ENCODE assay signal across 8 mouse cellular contexts in genomic region chr9:54764561-54765217, GRCm38 (mm10). TPM values are rescaled to one million over a fixed set of nuclear protein-coding genes. Genes with fewer than 3 reads are reported as not detected.
DNase-seq lines count a peak whose midpoint lies in the region; ATAC-seq and TF ChIP-seq lines count a peak whose summit lies in the region.

TSS of gene Crabp1 (plus strand) at chr9:54764748.

- TF ChIP-seq CTCF in heart, postnatal 0 days (IDR thresholded peaks at IDR 0.05; ENCODE audit: low read depth) = no peak

- DNase-seq in heart, postnatal 0 days (ENCODE audit: low spot score) = no peak
- DNase-seq in heart, adult 18-20 months = no peak
- DNase-seq in WW6 (ENCODE audit: low read depth, low spot score) = peak; percentile 29
- peak; percentile 82 for DNase-seq in embryonic facial prominence, embryonic 14.5 days (ENCODE audit: low spot score)
- DNase-seq in limb, embryonic 14.5 days (ENCODE audit: low spot score) = peak; percentile 70
- DNase-seq in gastrocnemius, postnatal 36 days = no peak

- peak within 1 kb of the TSS; percentile 49 for H3K4me2 ChIP-seq in heart, postnatal 0 days (ENCODE audit: low read depth, low read length)
- peak within 1 kb of the TSS; percentile 85 for H3K4me2 ChIP-seq in embryonic facial prominence, embryonic 14.5 days (ENCODE audit: low read depth, low read length)
- H3K4me2 ChIP-seq in limb, embryonic 14.5 days (replicated peaks; ENCODE audit: low read depth, low read length, severe bottlenecking) = peak within 1 kb of the TSS; percentile 94
- peak within 1 kb of the TSS; percentile 73 for H3K4me2 ChIP-seq in stomach, embryonic 16.5 days (ENCODE audit: low read depth, low read length)

- no peak for TF ChIP-seq EP300 in heart, postnatal 0 days (IDR thresholded peaks at IDR 0.05; ENCODE audit: low read depth)

- no peaks in the 10 kb centered on the region for H3K9me3 ChIP-seq in heart, postnatal 0 days (replicated peaks; ENCODE audit: control insufficient read depth, low read length)
- no peaks in the 10 kb centered on the region for H3K9me3 ChIP-seq in embryonic facial prominence, embryonic 14.5 days (ENCODE audit: control insufficient read depth, low read length)
- H3K9me3 ChIP-seq in limb, embryonic 14.5 days (ENCODE audit: control insufficient read depth, low read length) = no peaks in the 10 kb centered on the region
- H3K9me3 ChIP-seq in stomach, embryonic 16.5 days (replicated peaks; ENCODE audit: control insufficient read depth, low read length) = no peaks in the 10 kb centered on the region

- 0 out of 2 replicates have a peak, but pooled peaks have one; percentile 54 for TF ChIP-seq POLR2A in limb, embryonic 14.5 days (IDR thresholded peaks at IDR 0.05; ENCODE audit: borderline replicate concordance, extremely low read depth, insufficient read depth, insufficient read length)

- intact Hi-C loops in gastrocnemius, postnatal 36 days (cut with DNase I) = no loop called here

- H3K36me3 ChIP-seq in heart, postnatal 0 days (replicated peaks; ENCODE audit: control insufficient read depth, insufficient read depth, low read length) = no peaks in the 10 kb centered on the region
- H3K36me3 ChIP-seq in embryonic facial prominence, embryonic 14.5 days (ENCODE audit: control insufficient read depth, insufficient read depth, low read length) = peaks cover 4% of the 10 kb centered on the region; the same call in 1 of the 2 replicates
- peaks cover 11% of the 10 kb centered on the region; the same call in 1 of the 2 replicates for H3K36me3 ChIP-seq in limb, embryonic 14.5 days (ENCODE audit: control insufficient read depth, insufficient read depth, low read length)
- no peaks in the 10 kb centered on the region for H3K36me3 ChIP-seq in stomach, embryonic 16.5 days (ENCODE audit: control insufficient read depth, insufficient read depth, low read length)

- no peak within 1 kb of the TSS for H3K9ac ChIP-seq in heart, postnatal 0 days (replicated peaks; ENCODE audit: low read depth, low read length)
- peak within 1 kb of the TSS; percentile 66 for H3K9ac ChIP-seq in embryonic facial prominence, embryonic 14.5 days (ENCODE audit: low read depth, low read length)
- peak within 1 kb of the TSS; percentile 61 for H3K9ac ChIP-seq in limb, embryonic 14.5 days (ENCODE audit: low read depth, low read length, severe bottlenecking)
- H3K9ac ChIP-seq in stomach, embryonic 16.5 days (ENCODE audit: low read length) = peak within 1 kb of the TSS; percentile 38

- WGBS in heart, postnatal 0 days = 1% methylated on average over 33 of the region's 45 CpGs
- WGBS in embryonic facial prominence, embryonic 14.5 days = under 1% methylated on average over 22 of the region's 45 CpGs
- under 1% methylated on average over 34 of the region's 45 CpGs for WGBS in limb, embryonic 14.5 days
- WGBS in stomach, embryonic 16.5 days = 1% methylated on average over 39 of the region's 45 CpGs

- peak; percentile 14; the same call in 1 of the 2 replicates for ATAC-seq in heart, postnatal 0 days (ENCODE audit: insufficient read depth, low read depth)
- peak; percentile 81 for ATAC-seq in embryonic facial prominence, embryonic 14.5 days (ENCODE audit: low read depth)
- ATAC-seq in limb, embryonic 14.5 days (ENCODE audit: low FRiP score, low read depth) = peak; percentile 83
- no peak; the same call in 1 of the 2 replicates for ATAC-seq in stomach, embryonic 16.5 days (ENCODE audit: insufficient read depth, low FRiP score)
- ATAC-seq in activated CD4-positive, CD25-positive, alpha-beta regulatory T cell, adult 4 months = no peak

- H3K27ac ChIP-seq in heart, postnatal 0 days (ENCODE audit: low read depth) = no peak within 1 kb of the TSS
- H3K27ac ChIP-seq in embryonic facial prominence, embryonic 14.5 days (replicated peaks; ENCODE audit: low read depth, low read length) = no peak within 1 kb of the TSS; the same call in 1 of the 2 replicates
- H3K27ac ChIP-seq in limb, embryonic 14.5 days (replicated peaks; ENCODE audit: low read depth, low read length) = peak within 1 kb of the TSS; percentile 20; the same call in 1 of the 2 replicates
- no peak within 1 kb of the TSS for H3K27ac ChIP-seq in stomach, embryonic 16.5 days (ENCODE audit: low read length)

- H3K27me3 ChIP-seq in heart, postnatal 0 days (ENCODE audit: control insufficient read depth, insufficient read depth, low read length) = peaks cover 80% of the 10 kb centered on the region
- H3K27me3 ChIP-seq in embryonic facial prominence, embryonic 14.5 days (replicated peaks; ENCODE audit: control insufficient read depth, insufficient read depth, low read length) = peaks cover 21% of the 10 kb centered on the region; the same call in 1 of the 2 replicates
- peaks cover 9% of the 10 kb centered on the region; the same call in 1 of the 2 replicates for H3K27me3 ChIP-seq in limb, embryonic 14.5 days (ENCODE audit: control insufficient read depth, insufficient read depth, low read length)
- peaks cover 45% of the 10 kb centered on the region for H3K27me3 ChIP-seq in stomach, embryonic 16.5 days (ENCODE audit: control insufficient read depth, insufficient read depth, low read length)

- peak within 1 kb of the TSS; percentile 37 for H3K4me3 ChIP-seq in heart, postnatal 0 days (ENCODE audit: low read depth, low read length)
- peak within 1 kb of the TSS; percentile 51 for H3K4me3 ChIP-seq in embryonic facial prominence, embryonic 14.5 days (ENCODE audit: low read depth, low read length)
- peak within 1 kb of the TSS; percentile 58 for H3K4me3 ChIP-seq in limb, embryonic 14.5 days (replicated peaks; ENCODE audit: low read length)
- H3K4me3 ChIP-seq in stomach, embryonic 16.5 days (replicated peaks; ENCODE audit: low read length) = peak within 1 kb of the TSS; percentile 45

- peaks cover 11% of the 10 kb centered on the region; the same call in 1 of the 2 replicates for H3K4me1 ChIP-seq in heart, postnatal 0 days (ENCODE audit: control insufficient read depth, insufficient read depth)
- H3K4me1 ChIP-seq in embryonic facial prominence, embryonic 14.5 days (ENCODE audit: control insufficient read depth, insufficient read depth, low read length) = peaks cover 7% of the 10 kb centered on the region; the same call in 1 of the 2 replicates
- H3K4me1 ChIP-seq in limb, embryonic 14.5 days (ENCODE audit: control insufficient read depth, insufficient read depth, low read length) = peaks cover 13% of the 10 kb centered on the region
- H3K4me1 ChIP-seq in stomach, embryonic 16.5 days (ENCODE audit: control insufficient read depth, insufficient read depth, low read length) = peaks cover 8% of the 10 kb centered on the region

RNA-seq across cellular contexts. Expression of gene Crabp1, which starts in this region (rescaled TPM):
- not detected in 2 replicates for total RNA-seq in heart, postnatal 0 days (2014; rRNA removed; ENCODE audit: low replicate concordance)
- polyA plus RNA-seq in heart, postnatal 0 days (2015; fragmentation: Nextera tagmentation; extraction: Ambion mirVana) = 0.34 and 0.60 TPM in 2 replicates
- not detected for total RNA-seq in heart, adult 18-20 months (2021)
- 389 and 501 TPM in 2 replicates for polyA plus RNA-seq in embryonic facial prominence, embryonic 14.5 days (2014; fragmentation: Nextera tagmentation; extraction: Ambion mirVana)
- 635 and 800 TPM in 2 replicates for polyA plus RNA-seq in limb, embryonic 14.5 days (2012; rRNA removed)
- polyA plus RNA-seq in limb, embryonic 14.5 days (2014; fragmentation: Nextera tagmentation; extraction: Ambion mirVana) = 716 and 755 TPM in 2 replicates
- 34.3 and 43.5 TPM in 2 replicates for polyA plus RNA-seq in stomach, embryonic 16.5 days (2015; fragmentation: Nextera tagmentation; extraction: Ambion mirVana)
- polyA plus RNA-seq in activated CD4-positive, CD25-positive, alpha-beta regulatory T cell, adult 4 months (2017; shearing (Covaris generic)) = not detected
- total RNA-seq in gastrocnemius, postnatal 36 days (2021) = under 1 TPM in 1 of 2 experiments, not detected in 1; 0.79 TPM

Comparison
In these comparisons a context has a peak if more than half of its experiments do, and no peak if none do; other contexts are left out.
1. RNA of gene Crabp1 (polyA plus RNA-seq): 635 to 800 TPM in limb, embryonic 14.5 days, 389 to 501 TPM in embryonic facial prominence, embryonic 14.5 days and 34.3 to 43.5 TPM in stomach, embryonic 16.5 days; 0.34 to 0.60 TPM in heart, postnatal 0 days and not detected in activated CD4-positive, CD25-positive, alpha-beta regulatory T cell, adult 4 months; every median in the first group is over 10 times any median in the second.
2. Peak in ATAC-seq, H3K4me3 ChIP-seq and H3K4me2 ChIP-seq in heart, postnatal 0 days; RNA of the gene not detected or under 1 TPM.
3. ATAC-seq: peak in embryonic facial prominence, embryonic 14.5 days (single experiment) and limb, embryonic 14.5 days (single experiment); none in stomach, embryonic 16.5 days (single experiment) and activated CD4-positive, CD25-positive, alpha-beta regulatory T cell, adult 4 months (single experiment).
4. DNase-seq: peak in WW6 (single experiment), embryonic facial prominence, embryonic 14.5 days (single experiment) and limb, embryonic 14.5 days (single experiment); none in heart, postnatal 0 days (single experiment), heart, adult 18-20 months (0 of 2) and gastrocnemius, postnatal 36 days (0 of 2).
5. Peak in every context shown above with its lines, with median percentiles within 50 percentile points of each other: H3K4me2 ChIP-seq and H3K4me3 ChIP-seq.